Mouse (Mus musculus): Measurements from ENCODE around the gene Farsb. TPM values are rescaled to one million over a fixed set of nuclear protein-coding genes. Genes with fewer than 3 reads are reported as not detected.

The Farsb gene
- total and polyA plus RNA-seq, 3 experiments = 119 to 154 (median 122) TPM

- Histone ChIP-seq H3K4me3 (ENCODE audit: control insufficient read depth in 1 of 2, insufficient read depth in 1 of 2, low read depth in 2 of 2, low read length in 2 of 2) (no peak overlapping the region), H3K4me1 (ENCODE audit: control insufficient read depth in 1 of 2, insufficient read depth in 2 of 2, low read length in 2 of 2) (no peaks in the 10 kb centered on the region), H3K9me3 (replicated peaks; ENCODE audit: insufficient read depth, low read length) (no peaks in the 10 kb centered on the region), H3K9ac (ENCODE audit: control insufficient read depth, low read depth, low read length, poor library complexity, severe bottlenecking) (no peak overlapping the region), H3K27me3 (ENCODE audit: control insufficient read depth in 1 of 2, insufficient read depth in 2 of 2, low read length in 2 of 2) (no peaks in the 10 kb centered on the region), H3K79me2 (ENCODE audit: control insufficient read depth, insufficient read depth, low read length, poor library complexity) (no peaks in the 10 kb centered on the region), H3K27ac (ENCODE audit: control insufficient read depth, low read depth, low read length) (no peak overlapping the region), H3K36me3 (ENCODE audit: control insufficient read depth in 1 of 2, insufficient read depth in 2 of 2, low read length in 2 of 2) (no peaks in the 10 kb centered on the region)
- no peak for TF ChIP-seq EP300 (IDR thresholded peaks at IDR 0.05; ENCODE audit: low read depth in 1 of 2, low read length in 2 of 2)
- TF ChIP-seq MAX (IDR thresholded peaks at IDR 0.05; ENCODE audit: low read length) = no peak
- TF ChIP-seq BHLHE40 (IDR thresholded peaks at IDR 0.05; ENCODE audit: borderline replicate concordance, low read depth, low read length) = no peak
- no peak for TF ChIP-seq E2F4 (IDR thresholded peaks at IDR 0.05; ENCODE audit: borderline replicate concordance, low read depth, low read length)
- no peak for TF ChIP-seq GABPA (IDR thresholded peaks at IDR 0.05; ENCODE audit: low read depth, low read length)
- no peak for TF ChIP-seq USF1 (IDR thresholded peaks at IDR 0.05; ENCODE audit: low read depth, low read length)
- TF ChIP-seq RAD21 (IDR thresholded peaks at IDR 0.05; ENCODE audit: low read depth, low read length) = no peak
- no peak for TF ChIP-seq POLR2AphosphoS2 (IDR thresholded peaks at IDR 0.05; ENCODE audit: low read length)
- no peak for TF ChIP-seq UBTF (IDR thresholded peaks at IDR 0.05; ENCODE audit: borderline replicate concordance, insufficient read depth, low read depth, low read length)
- TF ChIP-seq SMC3 (IDR thresholded peaks at IDR 0.05; ENCODE audit: low read depth, low read length) = no peak
- TF ChIP-seq CTCF (IDR thresholded peaks at IDR 0.05 in 2 of 3, conservative IDR thresholded peaks at IDR 0.05 in 1 of 3; ENCODE audit: control insufficient read depth in 1 of 3, insufficient read depth in 1 of 3, low read depth in 2 of 3, low read length in 3 of 3, poor library complexity in 1 of 3, severe bottlenecking in 1 of 3) = no peak
- TF ChIP-seq ELF1 (IDR thresholded peaks at IDR 0.05; ENCODE audit: low read depth, low read length) = no peak
- TF ChIP-seq MYC (IDR thresholded peaks at IDR 0.05; ENCODE audit: low read depth, low read length) = no peak
- TF ChIP-seq USF2 (IDR thresholded peaks at IDR 0.05; ENCODE audit: borderline replicate concordance in 1 of 2, insufficient read depth in 1 of 2, low read depth in 1 of 2, low read length in 2 of 2) = no peak
- DNase-seq (ENCODE audit: low read depth, low spot score) = no peak
Observed at GRCm38 (mm10) chr1:78388848-78389247, 99.8 kb downstream of the Farsb start.

- no peak overlapping the region for H3K4me3 ChIP-seq (ENCODE audit: control insufficient read depth in 1 of 2, insufficient read depth in 1 of 2, low read depth in 2 of 2, low read length in 2 of 2)
- H3K79me2 ChIP-seq (ENCODE audit: control insufficient read depth, insufficient read depth, low read length, poor library complexity) = no peaks in the 10 kb centered on the region
- TF ChIP-seq MAZ (IDR thresholded peaks at IDR 0.05; ENCODE audit: low read depth, low read length) (no peak), JUND (IDR thresholded peaks at IDR 0.05; ENCODE audit: low read depth, low read length) (no peak), EP300 (IDR thresholded peaks at IDR 0.05; ENCODE audit: low read depth in 1 of 2, low read length in 2 of 2) (no peak), ZKSCAN1 (IDR thresholded peaks at IDR 0.05; ENCODE audit: low read depth, low read length) (no peak), CTCF (IDR thresholded peaks at IDR 0.05 in 2 of 3, conservative IDR thresholded peaks at IDR 0.05 in 1 of 3; ENCODE audit: control insufficient read depth in 1 of 3, insufficient read depth in 1 of 3, low read depth in 2 of 3, low read length in 3 of 3, poor library complexity in 1 of 3, severe bottlenecking in 1 of 3) (no peak), SIN3A (IDR thresholded peaks at IDR 0.05; ENCODE audit: low read length) (no peak), HCFC1 (IDR thresholded peaks at IDR 0.05; ENCODE audit: low read depth, low read length) (no peak), TAL1 (IDR thresholded peaks at IDR 0.05; ENCODE audit: low read length) (no peak), ZNF384 (IDR thresholded peaks at IDR 0.05; ENCODE audit: low read depth, low read length) (no peak), NELFE (IDR thresholded peaks at IDR 0.05; ENCODE audit: low read depth, low read length) (no peak)
- H3K9me3 ChIP-seq (replicated peaks; ENCODE audit: insufficient read depth, low read length) = no peaks in the 10 kb centered on the region
- H3K27ac ChIP-seq (ENCODE audit: control insufficient read depth, low read depth, low read length) = no peak overlapping the region
- no peak overlapping the region for H3K9ac ChIP-seq (ENCODE audit: control insufficient read depth, low read depth, low read length, poor library complexity, severe bottlenecking)
- DNase-seq (ENCODE audit: low read depth, low spot score) = no peak
- H3K27me3 ChIP-seq (ENCODE audit: control insufficient read depth in 1 of 2, insufficient read depth in 2 of 2, low read length in 2 of 2) = no peaks in the 10 kb centered on the region
- H3K4me1 ChIP-seq (ENCODE audit: control insufficient read depth in 1 of 2, insufficient read depth in 2 of 2, low read length in 2 of 2) = no peaks in the 10 kb centered on the region
- H3K36me3 ChIP-seq (ENCODE audit: control insufficient read depth in 1 of 2, insufficient read depth in 2 of 2, low read length in 2 of 2) = no peaks in the 10 kb centered on the region
Observed at GRCm38 (mm10) chr1:78387854-78388253, 100.8 kb downstream of the Farsb start.
